Mouse (Mus musculus): Measurements from ENCODE around the gene Polg2. TPM values are rescaled to one million over a fixed set of nuclear protein-coding genes. Genes with fewer than 3 reads are reported as not detected.
A peak's percentile ranks its signal among the peaks of the same experiment; 100 is the strongest.
"Not testable (repeated sequence)": the region's sequence is repeated elsewhere in the genome, so short reads cannot be mapped to it uniquely, and the experiment has no call there.

Polg2 gene
- polyA plus RNA-seq, 1 experiment from 2014 or later: 9.1 TPM

DNA sequence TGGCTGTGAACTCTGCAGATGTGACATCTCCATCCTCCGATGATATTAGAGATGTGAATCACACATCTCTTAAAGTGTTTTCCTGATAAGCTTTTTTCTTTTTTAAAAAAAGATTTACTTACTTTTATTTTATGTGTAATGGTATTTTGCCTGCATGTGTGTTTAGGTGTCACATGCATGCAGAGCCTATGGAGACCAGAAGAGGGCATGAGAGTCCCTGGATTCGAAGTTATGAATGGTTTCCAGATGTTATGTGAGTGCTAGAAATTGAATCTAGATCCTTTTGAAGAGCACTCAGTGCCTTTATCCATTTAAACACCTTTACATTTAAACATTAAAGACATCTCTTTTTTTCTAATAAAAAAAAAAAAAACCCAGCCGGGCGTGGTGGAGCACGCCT is 34.4 kb downstream of the Polg2 start:
- no peak overlapping the region for H3K4me2 ChIP-seq (ENCODE audit: low read depth, low read length, severe bottlenecking)
- DNase-seq (ENCODE audit: low spot score) (no peak), ATAC-seq (replicated peaks; ENCODE audit: low FRiP score) (no peak)
- no peaks in the 10 kb centered on the region; the same call in 1 of the 2 replicates for H3K9me3 ChIP-seq (ENCODE audit: control insufficient read depth, low read length)
- H3K36me3 ChIP-seq (ENCODE audit: control insufficient read depth, insufficient read depth, low read length): no peaks in the 10 kb centered on the region
- no peak overlapping the region for H3K4me3 ChIP-seq (ENCODE audit: low read depth, low read length)
- 86% methylated on average over 5 of the region's 5 CpGs for WGBS
- H3K4me1 ChIP-seq (replicated peaks; ENCODE audit: control insufficient read depth, insufficient read depth, low read length): no peaks in the 10 kb centered on the region
- H3K9ac ChIP-seq (ENCODE audit: low read length): no peak overlapping the region
- no peaks in the 10 kb centered on the region for H3K27me3 ChIP-seq (ENCODE audit: control insufficient read depth, insufficient read depth, low read length)
- no peak overlapping the region for H3K27ac ChIP-seq (ENCODE audit: low read depth, low read length)

DNA sequence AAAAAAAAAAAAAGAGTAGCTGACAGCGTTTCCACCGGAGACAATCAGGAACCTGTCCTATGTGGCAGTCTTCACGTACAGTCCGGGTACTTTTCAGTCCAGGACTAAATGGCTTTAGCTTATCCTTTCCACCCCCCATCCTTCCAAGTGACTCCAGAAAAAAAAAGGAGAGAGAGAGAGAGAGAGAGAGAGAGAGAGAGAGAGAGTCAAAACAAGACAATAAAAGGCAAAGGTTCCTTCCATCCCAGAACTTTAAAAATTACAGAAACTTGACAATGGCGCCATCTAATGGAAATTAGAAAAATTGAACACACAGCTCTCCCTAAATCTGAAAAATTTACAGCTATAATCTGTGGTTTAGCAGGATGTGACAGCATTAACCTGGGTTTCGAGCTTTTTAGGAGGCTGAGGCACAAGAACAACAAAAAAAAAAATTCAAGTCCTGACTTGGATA is 36.9 kb downstream of the Polg2 start:
- H3K27ac ChIP-seq (ENCODE audit: low read depth, low read length): no peak overlapping the region
- no peaks in the 10 kb centered on the region; the same call in 1 of the 2 replicates for H3K9me3 ChIP-seq (ENCODE audit: control insufficient read depth, low read length)
- WGBS: 54% methylated on average over 6 of the region's 6 CpGs
- H3K4me3 ChIP-seq (ENCODE audit: low read depth, low read length): no peak overlapping the region
- peaks cover 3% of the 10 kb centered on the region; the same call in 1 of the 2 replicates for H3K4me1 ChIP-seq (replicated peaks; ENCODE audit: control insufficient read depth, insufficient read depth, low read length)
- H3K36me3 ChIP-seq (ENCODE audit: control insufficient read depth, insufficient read depth, low read length): no peaks in the 10 kb centered on the region
- DNase-seq (ENCODE audit: low spot score): no peak
- no peak overlapping the region for H3K9ac ChIP-seq (ENCODE audit: low read length)
- no peak for ATAC-seq (replicated peaks; ENCODE audit: low FRiP score)
- H3K4me2 ChIP-seq (ENCODE audit: low read depth, low read length, severe bottlenecking): no peak overlapping the region
- no peaks in the 10 kb centered on the region for H3K27me3 ChIP-seq (ENCODE audit: control insufficient read depth, insufficient read depth, low read length)

GRCm38 (mm10) chr11:106741826-106742225 is 37.5 kb downstream of the Polg2 start:
- H3K4me3 ChIP-seq (ENCODE audit: low read depth, low read length): no peak overlapping the region
- H3K4me1 ChIP-seq (replicated peaks; ENCODE audit: control insufficient read depth, insufficient read depth, low read length): peaks cover 8% of the 10 kb centered on the region; the same call in 1 of the 2 replicates
- no peaks in the 10 kb centered on the region for H3K27me3 ChIP-seq (ENCODE audit: control insufficient read depth, insufficient read depth, low read length)
- ATAC-seq (replicated peaks; ENCODE audit: low FRiP score) (no peak), DNase-seq (ENCODE audit: low spot score) (no peak)
- H3K9ac ChIP-seq (ENCODE audit: low read length): no peak overlapping the region
- WGBS: 94% methylated on average over 3 of the region's 3 CpGs
- no peak overlapping the region for H3K4me2 ChIP-seq (ENCODE audit: low read depth, low read length, severe bottlenecking)
- no peak overlapping the region for H3K27ac ChIP-seq (ENCODE audit: low read depth, low read length)
- no peaks in the 10 kb centered on the region for H3K9me3 ChIP-seq (ENCODE audit: control insufficient read depth, low read length)
- H3K36me3 ChIP-seq (ENCODE audit: control insufficient read depth, insufficient read depth, low read length): no peaks in the 10 kb centered on the region

GRCm38 (mm10) chr11:106741232-106741631 is 38.1 kb downstream of the Polg2 start:
- ATAC-seq (replicated peaks; ENCODE audit: low FRiP score): 0 out of 2 replicates have a peak, but pooled peaks have one; percentile 60
- DNase-seq (ENCODE audit: low spot score): peak; percentile 80
- Histone ChIP-seq H3K9me3 (ENCODE audit: control insufficient read depth, low read length) (no peaks in the 10 kb centered on the region), H3K4me2 (ENCODE audit: low read depth, low read length, severe bottlenecking) (no peak overlapping the region), H3K36me3 (ENCODE audit: control insufficient read depth, insufficient read depth, low read length) (no peaks in the 10 kb centered on the region), H3K4me1 (replicated peaks; ENCODE audit: control insufficient read depth, insufficient read depth, low read length) (peaks cover 10% of the 10 kb centered on the region; the same call in 1 of the 2 replicates), H3K4me3 (ENCODE audit: low read depth, low read length) (no peak overlapping the region), H3K27ac (ENCODE audit: low read depth, low read length) (no peak overlapping the region), H3K27me3 (ENCODE audit: control insufficient read depth, insufficient read depth, low read length) (no peaks in the 10 kb centered on the region), H3K9ac (ENCODE audit: low read length) (no peak overlapping the region)
- 48% methylated on average over 6 of the region's 6 CpGs for WGBS

GRCm38 (mm10) chr11:106740724-106741123 is 38.6 kb downstream of the Polg2 start:
- H3K36me3 ChIP-seq (ENCODE audit: control insufficient read depth, insufficient read depth, low read length); DNase-seq (ENCODE audit: low spot score); H3K27ac ChIP-seq (ENCODE audit: low read depth, low read length); H3K27me3 ChIP-seq (ENCODE audit: control insufficient read depth, insufficient read depth, low read length); H3K4me2 ChIP-seq (ENCODE audit: low read depth, low read length, severe bottlenecking); H3K9me3 ChIP-seq (ENCODE audit: control insufficient read depth, low read length); H3K4me3 ChIP-seq (ENCODE audit: low read depth, low read length); H3K9ac ChIP-seq (ENCODE audit: low read length); H3K4me1 ChIP-seq (replicated peaks; ENCODE audit: control insufficient read depth, insufficient read depth, low read length); ATAC-seq (replicated peaks; ENCODE audit: low FRiP score): not testable (repeated sequence)
- WGBS: 84% methylated on average over 7 of the region's 8 CpGs

DNA sequence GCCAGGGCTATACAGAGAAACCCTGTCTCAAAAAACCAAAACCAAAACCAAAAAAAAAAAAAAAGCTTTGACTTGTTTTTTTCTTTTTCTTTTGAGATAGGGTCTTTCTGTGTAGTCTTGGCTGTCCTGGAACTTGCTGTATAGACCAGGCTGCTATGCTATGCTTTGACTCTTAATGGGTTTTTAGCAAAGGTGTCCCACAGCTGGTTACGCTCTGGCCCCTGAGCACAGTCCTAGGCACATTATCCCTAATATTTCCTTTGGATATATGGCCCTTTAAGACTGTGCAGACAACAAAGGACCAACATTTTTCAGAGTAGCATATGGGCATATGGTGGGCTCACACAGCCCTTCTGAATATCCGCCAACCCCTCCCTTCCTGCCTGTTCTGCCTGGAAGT is 40.2 kb downstream of the Polg2 start:
- Histone ChIP-seq H3K4me3 (ENCODE audit: low read depth, low read length) (no peak overlapping the region), H3K36me3 (ENCODE audit: control insufficient read depth, insufficient read depth, low read length) (no peaks in the 10 kb centered on the region), H3K27me3 (ENCODE audit: control insufficient read depth, insufficient read depth, low read length) (no peaks in the 10 kb centered on the region), H3K4me1 (replicated peaks; ENCODE audit: control insufficient read depth, insufficient read depth, low read length) (peaks cover 10% of the 10 kb centered on the region; the same call in 1 of the 2 replicates), H3K9me3 (ENCODE audit: control insufficient read depth, low read length) (no peaks in the 10 kb centered on the region), H3K4me2 (ENCODE audit: low read depth, low read length, severe bottlenecking) (no peak overlapping the region), H3K9ac (ENCODE audit: low read length) (no peak overlapping the region), H3K27ac (ENCODE audit: low read depth, low read length) (no peak overlapping the region)
- ATAC-seq (replicated peaks; ENCODE audit: low FRiP score): no peak
- DNase-seq (ENCODE audit: low spot score): no peak
- 92% methylated on average over 2 of the region's 2 CpGs for WGBS

DNA sequence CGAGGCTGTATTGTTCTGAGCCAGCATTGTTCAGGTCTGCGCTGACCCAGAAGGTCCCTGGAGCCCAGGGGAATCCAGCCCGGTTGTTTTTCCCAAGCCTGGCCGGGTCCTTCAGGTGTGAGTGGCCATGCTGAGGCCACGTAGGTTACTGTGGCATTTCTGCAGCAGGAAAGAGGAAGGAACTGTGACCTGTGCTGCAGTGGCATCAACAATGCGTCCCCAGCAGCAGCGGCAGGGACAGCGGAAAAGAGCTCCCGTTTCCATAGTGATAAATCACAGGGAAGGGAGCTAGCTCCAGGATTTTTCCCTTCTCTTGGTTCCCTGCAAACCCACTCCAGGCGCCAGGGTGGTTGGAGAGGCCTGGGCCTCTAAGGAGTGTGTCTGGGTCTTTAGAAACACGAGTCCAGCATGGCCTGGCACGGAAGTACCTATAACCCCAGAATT is 42.1 kb downstream of the Polg2 start:
- ATAC-seq (replicated peaks; ENCODE audit: low FRiP score) (0 out of 2 replicates have a peak, but pooled peaks have one; percentile 24), DNase-seq (ENCODE audit: low spot score) (no peak)
- Histone ChIP-seq H3K27ac (ENCODE audit: low read depth, low read length) (peak overlapping the region; percentile 53), H3K27me3 (ENCODE audit: control insufficient read depth, insufficient read depth, low read length) (no peaks in the 10 kb centered on the region), H3K9me3 (ENCODE audit: control insufficient read depth, low read length) (no peaks in the 10 kb centered on the region), H3K4me2 (ENCODE audit: low read depth, low read length, severe bottlenecking) (no peak overlapping the region), H3K9ac (ENCODE audit: low read length) (peak overlapping the region; percentile 5; the same call in 1 of the 2 replicates), H3K36me3 (ENCODE audit: control insufficient read depth, insufficient read depth, low read length) (no peaks in the 10 kb centered on the region), H3K4me1 (replicated peaks; ENCODE audit: control insufficient read depth, insufficient read depth, low read length) (peaks cover 10% of the 10 kb centered on the region; the same call in 1 of the 2 replicates), H3K4me3 (ENCODE audit: low read depth, low read length) (no peak overlapping the region)
- WGBS: 13% methylated on average over 12 of the region's 12 CpGs

DNA sequence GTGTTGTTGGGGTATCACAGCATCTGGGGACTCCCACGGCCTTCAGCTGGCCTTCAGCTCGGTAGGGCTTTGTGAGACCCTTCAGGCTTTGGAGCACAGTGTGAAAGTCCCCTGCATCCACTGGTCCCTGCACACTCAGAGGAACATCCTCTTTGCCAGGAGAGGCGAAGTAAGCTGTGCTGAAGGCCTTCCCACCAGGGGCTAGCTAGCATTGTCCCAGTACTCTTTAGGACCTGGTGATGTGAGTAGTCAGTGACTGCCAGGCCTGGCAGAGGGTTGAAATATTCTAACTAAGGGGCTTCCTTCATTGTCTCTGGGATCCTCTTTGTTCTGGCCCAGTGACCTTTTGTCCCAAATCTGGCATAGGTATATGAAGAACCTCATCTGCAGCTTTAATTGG is 42.7 kb downstream of the Polg2 start:
- 26% methylated on average over 3 of the region's 3 CpGs for WGBS
- Histone ChIP-seq H3K4me3 (ENCODE audit: low read depth, low read length) (no peak overlapping the region), H3K27ac (ENCODE audit: low read depth, low read length) (peak overlapping the region; percentile 53), H3K4me2 (ENCODE audit: low read depth, low read length, severe bottlenecking) (no peak overlapping the region), H3K27me3 (ENCODE audit: control insufficient read depth, insufficient read depth, low read length) (no peaks in the 10 kb centered on the region), H3K36me3 (ENCODE audit: control insufficient read depth, insufficient read depth, low read length) (no peaks in the 10 kb centered on the region), H3K9me3 (ENCODE audit: control insufficient read depth, low read length) (no peaks in the 10 kb centered on the region), H3K9ac (ENCODE audit: low read length) (no peak overlapping the region), H3K4me1 (replicated peaks; ENCODE audit: control insufficient read depth, insufficient read depth, low read length) (peaks cover 10% of the 10 kb centered on the region; the same call in 1 of the 2 replicates)
- no peak for DNase-seq (ENCODE audit: low spot score)
- no peak for ATAC-seq (replicated peaks; ENCODE audit: low FRiP score)

DNA sequence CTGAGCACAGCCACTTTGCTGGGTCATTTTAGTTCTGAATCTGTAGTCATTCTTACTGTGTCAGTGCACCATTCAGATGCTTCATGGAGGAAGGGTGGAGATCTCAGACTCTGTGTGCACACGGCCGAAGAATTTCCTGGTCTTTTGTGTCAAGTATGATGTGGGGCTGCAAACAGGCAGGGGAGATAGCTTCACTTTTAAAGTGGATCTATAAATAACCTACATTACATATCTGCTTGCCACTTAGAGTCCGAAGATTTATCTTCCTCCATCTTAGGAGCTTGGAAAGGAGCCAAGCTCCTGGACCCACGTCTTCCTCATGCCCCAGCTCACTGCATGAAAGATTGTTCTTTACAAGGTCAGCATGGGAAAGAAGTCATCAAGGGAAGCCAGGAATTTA is 48.6 kb downstream of the Polg2 start:
- Histone ChIP-seq H3K4me2 (ENCODE audit: low read depth, low read length, severe bottlenecking) (no peak overlapping the region), H3K27me3 (ENCODE audit: control insufficient read depth, insufficient read depth, low read length) (no peaks in the 10 kb centered on the region), H3K9ac (ENCODE audit: low read length) (no peak overlapping the region), H3K4me3 (ENCODE audit: low read depth, low read length) (no peak overlapping the region), H3K36me3 (ENCODE audit: control insufficient read depth, insufficient read depth, low read length) (no peaks in the 10 kb centered on the region), H3K9me3 (ENCODE audit: control insufficient read depth, low read length) (no peaks in the 10 kb centered on the region; the same call in 1 of the 2 replicates), H3K4me1 (replicated peaks; ENCODE audit: control insufficient read depth, insufficient read depth, low read length) (no peaks in the 10 kb centered on the region), H3K27ac (ENCODE audit: low read depth, low read length) (no peak overlapping the region)
- ATAC-seq (replicated peaks; ENCODE audit: low FRiP score) (no peak), DNase-seq (ENCODE audit: low spot score) (no peak)
- 91% methylated on average over 4 of the region's 4 CpGs for WGBS

All from forebrain, embryonic 11.5 days (tissue).